Mouse (Mus musculus) intestine, embryonic 15.5 days (tissue): ENCODE measurements at regions not wholly inside any gene's neighbourhood (a gene's known extent, or its start where the extent isn't known, plus 50 kb on each side); places are given as distances from the start of the nearest gene placed in this dataset.

ENCODE experiments used
- ATAC-seq: fragments of 200-750 bp; cut with Nextera tagmentation; 2 replicates; pipeline ENCODE4 v1.8.0; 2017; ENCODE audit warnings: moderate TSS enrichment, moderate library complexity
- H3K27ac ChIP-seq: fragments of 300-500 bp; sonication (generic); 2 replicates; pipeline ENCODE4 v1.5.1; 2015; ENCODE audit warnings: mild to moderate bottlenecking, inconsistent platforms
- H3K27me3 ChIP-seq: fragments of 300-500 bp; sonication (generic); replicated peaks from 2 replicates; pipeline ENCODE4 v1.6.1; 2015; ENCODE audit warnings: inconsistent platforms
- H3K36me3 ChIP-seq: fragments of 300-500 bp; sonication (generic); 2 replicates; pipeline ENCODE4 v1.6.1; 2015; ENCODE audit warnings: inconsistent platforms
- H3K4me1 ChIP-seq: fragments of 300-500 bp; sonication (generic); replicated peaks from 2 replicates; pipeline ENCODE4 v1.6.1; 2015; ENCODE audit warnings: inconsistent platforms
- H3K4me2 ChIP-seq: fragments of 300-500 bp; sonication (generic); replicated peaks from 2 replicates; pipeline ENCODE4 v1.6.1; 2015; ENCODE audit warnings: mild to moderate bottlenecking, inconsistent platforms
- H3K4me3 ChIP-seq: fragments of 300-500 bp; sonication (generic); replicated peaks from 2 replicates; pipeline ENCODE4 v1.5.1; 2015; ENCODE audit warnings: inconsistent platforms
- H3K9ac ChIP-seq: fragments of 300-500 bp; sonication (generic); 2 replicates; pipeline ENCODE4 v1.6.1; 2015; ENCODE audit warnings: inconsistent platforms
- H3K9me3 ChIP-seq: fragments of 300-500 bp; sonication (generic); 2 replicates; pipeline ENCODE4 v1.6.1; 2016; ENCODE audit warnings: inconsistent platforms
- WGBS: fragments of 180-500 bp; shearing (Covaris S2); methylation state at CpG from one replicate; pipeline ENCODE4 v1.1.7; 2015; 5-methylcytosine and 5-hydroxymethylcytosine counted together

DNA sequence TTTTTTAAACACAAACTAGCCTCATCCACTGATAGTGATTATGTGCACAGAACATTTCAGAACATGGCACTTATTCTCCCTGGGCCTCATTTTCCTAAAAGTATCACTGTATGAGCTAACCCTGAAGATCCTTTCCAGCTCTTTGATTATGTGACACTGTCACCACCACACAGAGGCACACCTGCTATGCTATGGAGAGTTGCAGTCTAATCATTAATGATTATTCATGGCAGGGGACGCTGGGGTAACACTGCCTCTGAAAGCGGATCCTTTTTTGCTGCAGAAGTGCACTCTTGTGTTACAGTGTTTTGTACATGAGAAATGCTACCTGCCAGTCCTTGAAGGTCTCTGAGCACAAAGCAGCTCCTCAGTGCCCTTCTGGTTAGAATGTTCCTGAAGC lies 615.3 kb upstream of the Fbxo33 start:
- Histone ChIP-seq H3K27ac (no peak overlapping the region), H3K27me3 (no peaks in the 10 kb centered on the region), H3K36me3 (no peaks in the 10 kb centered on the region), H3K4me1 (no peaks in the 10 kb centered on the region), H3K4me3 (no peak overlapping the region), H3K4me2 (no peak overlapping the region), H3K9ac (no peak overlapping the region), H3K9me3 (no peaks in the 10 kb centered on the region)
- WGBS, result 67% methylated on average over 2 of the region's 2 CpGs
- ATAC-seq, result no peak

DNA sequence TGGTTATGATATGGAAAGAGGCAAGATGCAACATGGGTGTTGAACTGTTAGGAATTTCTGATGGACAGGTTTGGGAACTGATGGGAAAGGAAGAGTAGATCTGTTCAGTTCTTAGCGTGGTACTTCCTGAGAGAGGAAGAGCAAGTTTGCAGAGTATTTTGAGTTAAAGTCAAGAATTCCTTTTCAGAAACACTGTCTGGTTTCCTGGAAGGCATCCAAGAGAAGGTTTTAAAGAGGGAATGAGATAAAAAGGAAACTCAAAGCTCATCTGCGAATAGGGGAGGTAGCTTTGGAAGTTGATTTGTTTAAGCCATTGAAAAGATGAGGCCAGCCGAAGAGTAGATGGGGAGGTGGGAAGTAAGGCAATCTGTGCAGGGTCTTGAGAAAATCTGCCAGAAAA lies 603.4 kb upstream of the Fbxo33 start:
- Histone ChIP-seq H3K9ac (no peak overlapping the region), H3K36me3 (no peaks in the 10 kb centered on the region), H3K4me1 (no peaks in the 10 kb centered on the region), H3K4me2 (no peak overlapping the region), H3K9me3 (no peaks in the 10 kb centered on the region), H3K27ac (no peak overlapping the region), H3K4me3 (no peak overlapping the region), H3K27me3 (no peaks in the 10 kb centered on the region)
- ATAC-seq, result no peak
- 42% methylated on average over 3 of the region's 3 CpGs for WGBS

DNA sequence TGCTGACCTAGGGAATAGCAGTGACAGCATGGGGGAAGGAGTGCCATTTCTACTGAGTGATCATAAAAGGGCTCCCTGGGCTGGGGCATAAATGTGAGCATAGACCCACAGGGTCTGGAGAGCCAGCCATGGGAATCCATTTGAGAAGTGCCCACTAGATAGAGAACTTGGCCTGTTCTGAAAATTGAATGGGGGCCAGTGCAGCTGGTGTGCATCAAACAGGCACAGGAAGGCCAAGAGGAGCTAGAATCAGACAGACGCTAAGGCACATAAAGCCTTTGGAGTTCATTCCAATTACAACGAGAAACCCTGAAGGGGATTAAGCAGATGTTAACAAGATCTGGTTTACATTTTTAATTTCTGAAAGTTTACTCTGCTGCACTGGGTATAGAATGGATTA lies 602.9 kb upstream of the Fbxo33 start:
- Histone ChIP-seq H3K27me3 (no peaks in the 10 kb centered on the region), H3K27ac (peak overlapping the region; percentile 23; the same call in 1 of the 2 replicates)
- WGBS, result 36% methylated on average over 2 of the region's 2 CpGs

DNA sequence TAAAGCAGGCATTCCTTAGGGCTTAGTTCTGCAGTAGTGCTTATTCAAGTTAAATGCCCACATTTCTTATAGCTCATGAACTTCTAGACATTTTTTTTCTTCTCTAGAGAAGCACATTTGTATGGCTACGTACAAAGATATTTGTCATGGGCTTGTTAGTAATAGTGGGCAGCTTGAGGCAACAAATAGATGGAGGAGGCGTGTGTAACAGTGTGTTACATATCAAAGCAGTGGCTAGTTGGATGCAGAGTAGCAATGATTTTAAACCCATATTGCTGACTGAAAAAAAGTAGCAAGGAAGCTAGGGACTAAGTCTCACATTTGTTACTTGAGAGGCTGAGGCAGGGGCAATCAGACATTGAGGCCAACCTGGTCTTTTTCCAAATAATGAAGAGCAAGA lies 602.2 kb upstream of the Fbxo33 start:
- Histone ChIP-seq H3K9ac (no peak overlapping the region), H3K4me3 (no peak overlapping the region), H3K27me3 (no peaks in the 10 kb centered on the region), H3K4me1 (no peaks in the 10 kb centered on the region), H3K4me2 (no peak overlapping the region), H3K9me3 (no peaks in the 10 kb centered on the region), H3K27ac (no peak overlapping the region), H3K36me3 (no peaks in the 10 kb centered on the region)
- no peak for ATAC-seq
- 66% methylated on average over 2 of the region's 2 CpGs for WGBS

More for the DNA sequence above, 602.9 kb upstream of the Fbxo33 start:
- no peaks in the 10 kb centered on the region for H3K4me1 ChIP-seq
- no peak overlapping the region for H3K9ac ChIP-seq
- no peak overlapping the region for H3K4me3 ChIP-seq
- H3K4me2 ChIP-seq, result no peak overlapping the region
- no peaks in the 10 kb centered on the region for H3K36me3 ChIP-seq
- no peaks in the 10 kb centered on the region for H3K9me3 ChIP-seq
- peak; percentile 17; the same call in 1 of the 2 replicates for ATAC-seq

DNA sequence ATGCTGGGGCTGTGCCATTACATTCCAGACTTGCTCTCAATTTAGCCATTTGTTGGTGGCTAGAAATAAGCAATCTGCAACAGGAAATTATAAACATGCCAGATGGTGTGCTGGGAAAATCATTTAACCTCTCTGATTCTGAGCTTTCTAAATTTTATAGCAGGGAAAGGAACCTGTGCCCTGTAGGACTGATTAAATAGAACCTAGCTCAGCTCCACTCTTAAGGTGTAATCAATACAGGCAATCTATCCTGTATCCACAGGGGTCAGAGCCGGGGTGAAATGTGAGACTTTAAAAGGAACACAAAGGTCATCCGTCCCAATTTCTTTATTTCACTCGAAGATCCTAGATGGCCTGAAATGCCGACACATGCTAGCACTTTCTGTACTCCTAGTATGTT lies 596.4 kb upstream of the Fbxo33 start:
- H3K27ac ChIP-seq, result no peak overlapping the region
- WGBS, result 64% methylated on average over 4 of the region's 4 CpGs
- H3K4me3 ChIP-seq, result no peak overlapping the region
- H3K9me3 ChIP-seq, result no peaks in the 10 kb centered on the region
- H3K4me1 ChIP-seq, result no peaks in the 10 kb centered on the region
- H3K4me2 ChIP-seq, result no peak overlapping the region
- no peak overlapping the region for H3K9ac ChIP-seq
- H3K36me3 ChIP-seq, result no peaks in the 10 kb centered on the region
- ATAC-seq, result no peak
- H3K27me3 ChIP-seq, result no peaks in the 10 kb centered on the region

DNA sequence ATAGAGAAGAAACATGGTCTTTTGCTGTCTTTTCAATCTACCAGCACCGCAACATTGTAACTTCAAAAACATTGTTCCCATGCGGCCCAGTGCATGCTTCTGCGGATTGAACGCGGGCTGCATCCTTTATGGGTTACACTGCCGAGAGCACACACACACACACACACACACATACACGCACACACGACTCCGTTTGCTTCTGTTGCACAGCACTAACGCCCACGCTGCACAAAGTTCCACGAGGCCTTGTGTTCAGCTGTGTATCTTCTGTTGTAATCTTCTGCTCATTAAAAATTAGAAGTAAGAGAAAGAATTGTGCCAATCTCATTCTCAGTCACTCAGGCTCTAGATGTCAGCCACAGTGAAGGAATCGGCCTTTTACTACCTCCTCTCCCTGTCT lies 594.8 kb upstream of the Fbxo33 start:
- no peaks in the 10 kb centered on the region for H3K36me3 ChIP-seq
- H3K4me1 ChIP-seq, result no peaks in the 10 kb centered on the region
- H3K4me2 ChIP-seq, result no peak overlapping the region
- no peak for ATAC-seq
- H3K4me3 ChIP-seq, result no peak overlapping the region
- no peak overlapping the region for H3K9ac ChIP-seq
- 92% methylated on average over 13 of the region's 13 CpGs for WGBS
- H3K27ac ChIP-seq, result no peak overlapping the region
- no peaks in the 10 kb centered on the region for H3K9me3 ChIP-seq
- no peaks in the 10 kb centered on the region for H3K27me3 ChIP-seq

DNA sequence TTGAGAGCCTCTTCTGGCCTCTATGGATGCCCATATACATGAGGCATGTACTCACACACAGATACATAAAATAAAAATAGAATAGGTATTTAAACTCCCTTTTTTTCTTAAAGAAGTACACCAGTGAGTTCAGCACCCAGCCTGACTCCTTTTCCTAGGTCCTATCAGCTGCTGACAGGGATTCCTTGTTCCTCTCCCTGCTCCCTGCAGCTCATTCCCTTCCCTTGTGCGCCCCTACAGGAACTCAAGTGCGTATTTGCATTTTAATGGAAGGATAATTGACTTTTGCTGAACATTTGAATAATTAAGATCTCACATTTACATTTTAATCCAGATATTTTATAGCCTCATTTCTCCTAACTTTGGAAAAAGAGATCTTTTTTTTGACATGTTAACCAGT lies 589.7 kb upstream of the Fbxo33 start:
- 46% methylated on average over 2 of the region's 2 CpGs for WGBS
- Histone ChIP-seq H3K4me2 (no peak overlapping the region), H3K36me3 (no peaks in the 10 kb centered on the region)

DNA sequence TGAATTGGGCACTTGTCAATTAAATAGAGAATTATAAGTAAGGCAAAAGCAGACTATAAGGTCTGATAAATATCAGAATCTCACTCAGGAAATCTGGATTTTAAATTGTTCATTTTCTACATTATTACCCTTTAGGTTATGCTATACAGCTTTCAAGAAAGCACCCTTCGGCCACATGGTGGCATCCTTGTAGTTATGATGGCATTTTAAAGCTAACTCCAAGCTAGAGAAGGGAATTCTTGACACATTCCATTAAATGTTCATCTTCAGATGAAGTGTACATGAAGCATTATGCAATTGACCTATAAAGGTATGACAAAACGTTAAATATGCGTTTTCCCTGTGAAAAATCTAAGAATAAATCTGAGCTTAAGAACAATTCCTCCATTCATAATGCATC lies 578.5 kb upstream of the Fbxo33 start:
- no peak overlapping the region for H3K9ac ChIP-seq
- 51% methylated on average over 3 of the region's 3 CpGs for WGBS
- H3K9me3 ChIP-seq, result no peaks in the 10 kb centered on the region
- ATAC-seq, result no peak
- no peaks in the 10 kb centered on the region for H3K36me3 ChIP-seq
- no peak overlapping the region for H3K4me3 ChIP-seq
- H3K4me2 ChIP-seq, result no peak overlapping the region
- no peaks in the 10 kb centered on the region for H3K4me1 ChIP-seq
- H3K27ac ChIP-seq, result no peak overlapping the region
- H3K27me3 ChIP-seq, result no peaks in the 10 kb centered on the region

More for the DNA sequence above, 589.7 kb upstream of the Fbxo33 start:
- no peaks in the 10 kb centered on the region for H3K27me3 ChIP-seq
- H3K4me3 ChIP-seq, result no peak overlapping the region
- H3K27ac ChIP-seq, result no peak overlapping the region
- H3K4me1 ChIP-seq, result no peaks in the 10 kb centered on the region
- H3K9me3 ChIP-seq, result no peaks in the 10 kb centered on the region
- ATAC-seq, result no peak
- no peak overlapping the region for H3K9ac ChIP-seq

DNA sequence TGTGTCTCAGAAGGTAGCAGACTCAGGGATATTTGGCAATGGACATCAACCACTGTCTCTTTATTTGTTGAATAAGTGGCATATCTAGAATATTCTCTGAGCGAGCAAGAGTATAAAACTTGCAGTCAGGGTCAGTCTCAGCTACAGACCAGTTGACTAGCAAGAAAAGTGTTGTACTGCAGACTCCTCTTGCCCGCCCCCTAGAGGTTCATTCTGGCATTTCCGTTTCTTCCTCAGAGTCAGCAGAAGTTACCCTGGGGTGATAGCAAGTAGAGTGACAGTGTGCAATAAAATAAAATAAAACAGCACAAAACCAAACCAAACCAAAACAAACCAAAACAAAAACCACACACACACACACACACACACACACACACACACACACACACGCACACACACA lies 571.9 kb upstream of the Fbxo33 start:
- 65% methylated on average over 4 of the region's 4 CpGs for WGBS
- ATAC-seq, result no peak

DNA sequence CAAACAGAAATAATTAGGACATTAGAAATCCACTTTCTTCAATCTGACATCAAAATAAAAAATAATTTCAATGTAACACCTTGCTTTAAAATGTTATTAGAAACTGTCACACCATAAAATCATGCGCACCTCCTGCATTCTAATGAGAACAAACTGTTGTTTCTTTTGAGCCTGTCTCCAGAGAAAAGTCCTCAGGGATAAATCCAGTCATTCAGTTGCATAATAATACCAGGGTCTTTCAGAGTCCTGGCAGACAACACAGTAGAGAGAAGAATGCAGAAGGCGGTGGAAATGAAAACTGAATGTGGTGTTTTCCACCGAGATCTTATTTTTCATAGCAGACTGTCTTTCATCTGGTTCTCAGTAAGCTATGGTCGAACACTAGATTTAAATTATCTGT lies 567.3 kb upstream of the Fbxo33 start:
- Histone ChIP-seq H3K27me3 (no peaks in the 10 kb centered on the region), H3K9me3 (no peaks in the 10 kb centered on the region), H3K4me1 (no peaks in the 10 kb centered on the region), H3K9ac (no peak overlapping the region), H3K4me2 (no peak overlapping the region), H3K36me3 (no peaks in the 10 kb centered on the region), H3K4me3 (no peak overlapping the region), H3K27ac (no peak overlapping the region)
- 87% methylated on average over 4 of the region's 4 CpGs for WGBS
- ATAC-seq, result no peak

More for the DNA sequence above, 571.9 kb upstream of the Fbxo33 start:
- no peaks in the 10 kb centered on the region for H3K27me3 ChIP-seq
- no peaks in the 10 kb centered on the region for H3K36me3 ChIP-seq
- H3K4me3 ChIP-seq, result no peak overlapping the region
- H3K9ac ChIP-seq, result no peak overlapping the region
- H3K27ac ChIP-seq, result no peak overlapping the region
- H3K4me2 ChIP-seq, result no peak overlapping the region
- no peaks in the 10 kb centered on the region for H3K4me1 ChIP-seq
- H3K9me3 ChIP-seq, result no peaks in the 10 kb centered on the region

DNA sequence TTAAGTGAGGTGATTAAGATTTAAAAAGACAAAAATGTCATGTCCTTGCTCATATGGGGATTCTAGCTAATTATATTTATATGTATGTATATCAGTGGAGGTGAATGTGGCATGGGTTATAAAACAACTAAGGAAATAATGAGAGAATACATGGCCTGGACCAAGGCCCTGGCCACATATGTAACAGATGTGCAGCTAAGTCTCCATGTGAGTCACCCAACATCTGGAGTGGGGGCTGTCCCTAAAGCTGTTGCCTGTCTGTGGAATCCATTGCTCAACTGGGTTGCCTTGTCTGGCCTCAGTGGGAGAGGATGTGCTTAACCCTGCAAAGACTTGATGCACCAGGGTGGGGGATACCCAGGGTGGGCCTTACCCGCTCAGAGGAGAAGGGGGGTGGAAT lies 551.5 kb upstream of the Fbxo33 start:
- Histone ChIP-seq H3K9ac (no peak overlapping the region), H3K27ac (no peak overlapping the region), H3K4me3 (no peak overlapping the region), H3K4me2 (no peak overlapping the region), H3K36me3 (no peaks in the 10 kb centered on the region), H3K9me3 (no peaks in the 10 kb centered on the region), H3K4me1 (no peaks in the 10 kb centered on the region), H3K27me3 (no peaks in the 10 kb centered on the region)
- WGBS, result 92% methylated on average over 1 of the region's 1 CpGs
- ATAC-seq, result no peak

DNA sequence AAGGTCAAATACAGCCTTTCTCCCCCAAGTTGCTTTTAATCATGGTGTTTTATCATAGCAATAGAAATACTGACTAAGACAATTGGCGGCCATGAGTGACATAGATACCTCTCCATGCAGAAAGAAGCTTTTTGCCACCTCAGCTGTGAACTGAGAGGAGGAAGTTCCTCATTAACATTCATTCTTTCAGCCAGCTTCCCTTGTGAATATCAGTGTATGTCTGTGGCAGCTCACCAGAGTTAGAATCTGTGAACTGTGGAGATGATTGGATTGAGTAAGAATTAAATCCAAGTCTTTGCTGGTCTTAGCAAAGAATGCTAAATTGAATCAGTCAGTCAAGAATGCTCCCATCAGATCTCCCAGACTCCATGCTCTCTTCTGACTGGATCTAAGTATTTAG lies 542.7 kb upstream of the Fbxo33 start:
- no peaks in the 10 kb centered on the region for H3K9me3 ChIP-seq
- no peaks in the 10 kb centered on the region for H3K4me1 ChIP-seq
- ATAC-seq, result no peak
- H3K4me2 ChIP-seq, result no peak overlapping the region
- no peaks in the 10 kb centered on the region for H3K36me3 ChIP-seq
- no peak overlapping the region for H3K4me3 ChIP-seq
- no peak overlapping the region for H3K9ac ChIP-seq
- 90% methylated on average over 1 of the region's 1 CpGs for WGBS
- no peaks in the 10 kb centered on the region for H3K27me3 ChIP-seq
- no peak overlapping the region for H3K27ac ChIP-seq

DNA sequence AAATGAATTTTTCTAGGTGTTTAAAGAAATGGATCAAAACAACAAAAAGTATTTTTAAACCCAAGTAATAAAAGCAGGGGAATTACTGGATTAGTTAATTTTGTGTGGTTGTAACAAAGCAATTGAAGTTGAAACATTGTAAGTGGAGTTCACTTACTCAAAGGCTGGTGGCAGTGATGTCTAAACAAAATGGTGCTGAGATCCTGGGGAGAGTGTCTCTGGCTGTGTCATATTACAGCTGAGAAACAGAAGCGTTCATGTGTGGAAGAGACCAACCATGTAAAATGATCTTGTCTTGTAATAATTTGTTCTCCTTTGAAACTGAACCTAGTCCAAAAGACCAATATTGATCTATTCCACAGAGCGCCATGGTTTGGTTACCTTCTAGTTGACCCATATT lies 525.2 kb upstream of the Fbxo33 start:
- H3K4me2 ChIP-seq, result no peak overlapping the region
- ATAC-seq, result no peak
- H3K36me3 ChIP-seq, result no peaks in the 10 kb centered on the region
- no peaks in the 10 kb centered on the region for H3K27me3 ChIP-seq
- H3K9me3 ChIP-seq, result no peaks in the 10 kb centered on the region
- H3K27ac ChIP-seq, result no peak overlapping the region
- H3K4me3 ChIP-seq, result no peak overlapping the region
- 77% methylated on average over 2 of the region's 2 CpGs for WGBS
- no peak overlapping the region for H3K9ac ChIP-seq
- no peaks in the 10 kb centered on the region for H3K4me1 ChIP-seq

DNA sequence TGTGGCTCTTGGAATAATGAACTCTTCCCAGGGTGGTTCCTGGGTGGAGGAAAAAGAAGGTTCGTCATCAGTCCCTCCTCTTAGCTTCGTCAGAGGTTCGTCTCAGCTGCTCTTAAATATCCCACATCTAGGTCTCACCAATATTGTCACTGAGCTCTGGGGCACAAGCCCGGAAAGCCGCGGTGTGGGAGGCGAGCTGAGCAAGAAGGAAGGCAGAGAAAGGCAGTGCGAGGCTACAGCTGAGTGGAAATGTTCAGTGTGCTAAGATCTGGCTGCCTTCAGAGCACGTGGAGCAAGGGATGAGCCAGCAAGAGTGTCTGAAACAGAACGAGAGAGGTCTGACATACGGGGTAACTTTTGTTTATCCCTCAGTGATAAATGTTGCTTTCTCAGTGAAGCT lies 523.7 kb upstream of the Fbxo33 start:
- no peaks in the 10 kb centered on the region for H3K9me3 ChIP-seq
- no peaks in the 10 kb centered on the region for H3K36me3 ChIP-seq
- no peak overlapping the region for H3K9ac ChIP-seq
- ATAC-seq, result no peak
- no peak overlapping the region for H3K27ac ChIP-seq
- H3K27me3 ChIP-seq, result no peaks in the 10 kb centered on the region
- H3K4me2 ChIP-seq, result no peak overlapping the region
- H3K4me3 ChIP-seq, result no peak overlapping the region
- H3K4me1 ChIP-seq, result no peaks in the 10 kb centered on the region
- WGBS, result 64% methylated on average over 11 of the region's 11 CpGs
